Mouse (Mus musculus): ENCODE data around the gene Ehd1.

Ehd1 gene

GRCm38 (mm10) chr19:6260946-6261345 lies 15.6 kb upstream of the Ehd1 start:
- DNase-seq (ENCODE audit: low read depth), result no peak

- no peak for DNase-seq (ENCODE audit: low read depth)
These were observed 15.1 kb upstream of the Ehd1 start for GRCm38 (mm10) chr19:6261379-6261778.

- no peak for DNase-seq (ENCODE audit: low read depth)
These were observed 14.3 kb upstream of the Ehd1 start for GRCm38 (mm10) chr19:6262222-6262621.

- DNase-seq (ENCODE audit: low read depth), result no peak
These were observed 13.6 kb upstream of the Ehd1 start for GRCm38 (mm10) chr19:6262839-6263433.

- no peak for DNase-seq (ENCODE audit: low read depth)
These were observed 12.3 kb upstream of the Ehd1 start for GRCm38 (mm10) chr19:6264200-6264599.

- no peak for DNase-seq (ENCODE audit: low read depth)
These were observed 11.6 kb upstream of the Ehd1 start for GRCm38 (mm10) chr19:6264945-6265344.

- no peak for DNase-seq (ENCODE audit: low read depth)
These were observed 10.8 kb upstream of the Ehd1 start for GRCm38 (mm10) chr19:6265727-6266182.

GRCm38 (mm10) chr19:6267306-6268169 lies 9.0 kb upstream of the Ehd1 start:
- DNase-seq (ENCODE audit: low read depth), result no peak

GRCm38 (mm10) chr19:6268170-6268528 lies 8.4 kb upstream of the Ehd1 start:
- no peak for DNase-seq (ENCODE audit: low read depth)

GRCm38 (mm10) chr19:6268670-6269132 lies 7.8 kb upstream of the Ehd1 start:
- no peak for DNase-seq (ENCODE audit: low read depth)

- DNase-seq (ENCODE audit: low read depth), result no peak
These were observed 6.6 kb upstream of the Ehd1 start for GRCm38 (mm10) chr19:6269798-6270475.

GRCm38 (mm10) chr19:6270661-6271060 lies 5.9 kb upstream of the Ehd1 start:
- DNase-seq (ENCODE audit: low read depth), result no peak

GRCm38 (mm10) chr19:6271206-6271605 lies 5.3 kb upstream of the Ehd1 start:
- no peak for DNase-seq (ENCODE audit: low read depth)

- no peak for DNase-seq (ENCODE audit: low read depth)
These were observed 4.5 kb upstream of the Ehd1 start for GRCm38 (mm10) chr19:6272053-6272452.

- no peak for DNase-seq (ENCODE audit: low read depth)
These were observed 3.8 kb upstream of the Ehd1 start for GRCm38 (mm10) chr19:6272738-6273137.

- no peak for DNase-seq (ENCODE audit: low read depth)
These were observed 2.9 kb upstream of the Ehd1 start for GRCm38 (mm10) chr19:6273592-6273991.

GRCm38 (mm10) chr19:6273998-6274608 lies 2.4 kb upstream of the Ehd1 start:
- no peak for DNase-seq (ENCODE audit: low read depth)

GRCm38 (mm10) chr19:6275740-6276389 lies 660 bp upstream of the Ehd1 start:
- DNase-seq (ENCODE audit: low read depth), result no peak

GRCm38 (mm10) chr19:6277661-6278438 lies 1.3 kb downstream of the Ehd1 start:
- peak; percentile 68 for DNase-seq (ENCODE audit: low read depth)

GRCm38 (mm10) chr19:6278439-6279073 lies 2.0 kb downstream of the Ehd1 start:
- DNase-seq (ENCODE audit: low read depth), result no peak

All from fibroblast of lung, adult 2 months (primary cell).